Mouse (Mus musculus): ENCODE data around the gene Lsamp.

The Lsamp gene

DNA sequence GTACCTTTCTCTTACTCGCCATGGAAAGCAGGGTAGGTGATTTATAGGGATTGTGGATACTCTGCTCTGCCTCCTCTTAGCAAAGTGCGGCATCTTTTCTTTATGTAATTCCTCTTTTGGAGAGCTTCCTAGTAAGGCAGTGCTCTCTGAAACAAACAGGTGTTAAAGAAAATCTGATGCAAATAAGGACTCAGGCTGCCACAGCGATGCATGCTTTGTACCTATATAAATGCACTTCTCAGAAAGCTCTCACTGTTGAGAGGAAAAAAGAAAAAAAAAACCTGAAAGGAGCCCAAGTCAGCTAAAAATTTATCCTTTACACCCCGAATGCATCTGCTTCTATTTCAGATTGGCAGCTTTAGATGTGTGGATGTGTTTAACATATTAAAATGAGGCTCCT lies 2095.4 kb downstream of the Lsamp start:
- peak; percentile 31 for DNase-seq (ENCODE audit: low spot score)

DNA sequence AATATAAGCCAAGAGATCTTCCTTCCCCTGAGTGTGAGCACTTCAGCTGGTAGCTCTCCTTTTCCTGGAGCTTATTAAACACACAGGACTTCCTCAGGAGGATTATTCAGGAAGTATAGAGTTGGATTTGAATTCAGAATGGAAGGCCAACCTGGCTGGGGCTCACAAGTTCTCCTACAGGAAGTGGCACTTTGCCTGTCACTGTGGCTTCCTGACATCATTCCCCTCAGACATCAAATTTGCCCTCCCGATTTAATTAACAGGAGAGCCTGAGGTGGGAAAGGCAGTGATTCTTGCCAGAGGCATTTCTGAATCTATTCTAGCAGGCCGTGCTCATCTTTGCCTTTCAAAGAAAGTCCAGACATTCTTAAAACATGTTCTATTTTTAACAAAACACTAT lies 2097.4 kb downstream of the Lsamp start:
- DNase-seq (ENCODE audit: low spot score), result no peak

DNA sequence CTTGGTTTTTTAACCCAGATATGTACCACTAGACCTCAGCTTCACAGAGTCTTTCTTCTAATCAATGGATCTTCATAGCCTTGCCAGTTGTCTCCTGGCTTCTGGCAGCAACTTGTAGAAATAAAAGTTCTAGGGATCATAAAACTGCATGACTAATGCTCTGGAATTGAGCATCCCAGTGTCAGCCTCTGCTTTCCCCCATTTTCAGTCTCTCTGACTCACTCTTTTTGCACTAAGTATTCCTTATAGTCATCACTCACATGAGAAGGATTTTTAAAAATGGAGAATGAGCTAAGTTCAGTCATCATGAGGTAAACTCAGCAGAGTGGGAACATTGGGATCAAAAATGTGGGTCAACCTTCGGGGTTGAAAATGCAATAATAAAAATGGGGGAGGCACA lies 2113.3 kb downstream of the Lsamp start:
- no peak for DNase-seq (ENCODE audit: low spot score)

DNA sequence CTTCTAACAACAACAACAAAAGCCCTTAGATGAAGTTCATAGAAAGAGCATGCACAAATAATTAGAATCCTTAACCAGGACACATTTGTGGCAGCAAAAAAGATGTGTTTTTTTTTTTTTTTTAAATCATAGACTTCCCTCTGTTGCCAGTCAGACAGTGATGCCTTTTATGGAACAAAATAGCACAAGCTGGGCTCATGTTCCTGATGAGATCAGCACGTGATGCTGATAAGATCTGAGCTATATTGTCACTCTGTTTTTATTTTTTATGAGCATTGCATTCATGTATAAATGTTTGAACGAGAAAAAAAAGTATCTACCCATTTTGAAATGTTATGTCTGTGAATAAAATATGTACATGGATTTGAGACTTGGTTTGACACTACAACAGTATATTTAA lies 2118.0 kb downstream of the Lsamp start:
- no peak for DNase-seq (ENCODE audit: low spot score)

DNA sequence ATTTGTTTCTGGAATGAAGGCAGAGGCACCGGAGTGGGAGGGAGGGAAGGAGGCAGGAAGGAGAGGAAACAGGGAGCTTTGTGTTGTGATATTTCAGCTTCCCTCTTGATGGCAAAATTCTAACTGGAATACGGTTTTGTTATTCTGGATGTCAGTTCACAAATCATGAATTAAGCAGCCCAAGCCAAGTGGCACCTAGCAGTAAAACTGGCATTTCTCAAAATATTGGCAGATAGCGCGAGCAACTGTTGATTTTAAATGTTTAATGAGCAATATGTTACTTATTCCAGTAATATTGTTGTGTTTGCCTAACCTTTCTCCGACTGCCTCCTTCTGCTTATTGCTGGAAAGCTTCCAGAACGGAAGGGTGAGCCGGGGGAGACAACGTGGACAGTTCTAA lies 2118.5 kb downstream of the Lsamp start:
- no peak for DNase-seq (ENCODE audit: low spot score)

DNA sequence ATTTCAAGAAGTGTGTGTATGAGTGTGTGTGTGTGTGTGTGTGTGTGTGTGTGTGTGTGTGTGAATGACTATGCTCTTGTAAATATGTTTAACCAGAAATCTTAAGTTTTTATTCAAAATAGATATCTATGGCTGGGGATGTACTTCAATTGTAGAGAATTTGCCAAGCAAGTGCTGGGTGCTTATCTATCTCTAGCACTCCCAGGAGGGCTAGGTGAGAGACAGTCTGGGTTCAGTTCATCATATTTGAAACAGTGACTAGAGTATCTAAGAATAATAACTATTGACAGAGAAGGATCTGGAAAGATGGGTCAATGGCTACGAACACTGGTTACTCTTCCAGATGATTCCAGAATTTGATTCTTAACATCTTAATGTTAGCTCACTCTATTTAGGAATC lies 2128.1 kb downstream of the Lsamp start:
- DNase-seq (ENCODE audit: low spot score), result no peak

DNA sequence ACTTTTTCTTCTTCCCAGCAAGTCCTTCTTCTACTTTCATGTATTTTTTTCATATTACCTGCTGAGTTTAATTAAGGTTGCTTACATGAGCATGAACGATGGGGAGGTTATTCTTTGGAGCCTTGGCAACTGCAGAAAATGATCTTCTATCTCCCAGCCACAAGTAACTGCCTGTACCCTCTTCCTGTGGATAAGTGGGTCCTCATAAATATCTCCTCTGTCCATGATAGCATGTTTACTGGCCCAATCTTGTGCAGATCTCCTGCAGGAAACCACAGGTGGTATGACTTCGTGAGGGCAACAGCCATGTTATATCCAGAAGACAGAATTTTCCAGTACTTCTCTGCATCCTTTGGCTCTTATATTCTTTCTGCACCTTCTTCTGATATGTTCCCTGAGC lies 2129.1 kb downstream of the Lsamp start:
- no peak for DNase-seq (ENCODE audit: low spot score)

DNA sequence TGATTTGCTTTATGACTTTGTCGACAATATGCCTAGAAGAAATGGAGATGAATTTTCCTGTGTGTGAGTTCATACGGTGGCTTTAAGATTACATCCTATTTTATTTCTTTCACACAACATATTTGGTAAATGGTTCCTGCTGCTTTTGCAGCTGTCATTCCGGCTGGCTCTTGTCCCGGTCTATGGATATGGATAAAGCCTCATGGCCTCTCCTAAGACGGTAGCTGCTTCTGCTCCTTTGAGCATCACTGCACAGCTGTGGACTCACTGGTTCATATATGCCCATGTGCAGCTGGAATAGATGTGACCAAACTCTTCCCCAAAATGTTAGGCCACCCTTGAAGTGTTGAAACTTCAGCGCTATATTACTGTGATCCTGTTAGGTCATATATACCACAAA lies 2137.6 kb downstream of the Lsamp start:
- DNase-seq (ENCODE audit: low spot score), result no peak

DNA sequence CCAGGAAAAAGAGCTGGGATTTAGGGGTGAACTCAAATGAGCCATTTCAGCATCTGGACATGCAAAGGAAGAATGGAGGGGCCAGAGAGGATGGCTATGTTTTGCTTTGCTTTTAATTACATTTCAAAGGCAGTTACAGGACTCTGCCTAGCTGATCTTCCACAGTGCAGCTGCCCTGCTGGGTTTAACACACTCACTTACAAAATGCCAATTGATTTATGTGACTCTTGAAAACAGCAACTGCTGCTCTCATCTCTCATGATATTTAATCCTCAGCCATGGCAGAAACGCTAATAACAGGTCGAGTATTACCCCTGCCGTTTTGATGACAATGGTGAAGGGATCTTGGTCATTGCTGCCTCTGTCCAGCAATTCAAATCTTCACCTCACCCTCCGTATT lies 2139.7 kb downstream of the Lsamp start:
- DNase-seq (ENCODE audit: low spot score), result no peak

DNA sequence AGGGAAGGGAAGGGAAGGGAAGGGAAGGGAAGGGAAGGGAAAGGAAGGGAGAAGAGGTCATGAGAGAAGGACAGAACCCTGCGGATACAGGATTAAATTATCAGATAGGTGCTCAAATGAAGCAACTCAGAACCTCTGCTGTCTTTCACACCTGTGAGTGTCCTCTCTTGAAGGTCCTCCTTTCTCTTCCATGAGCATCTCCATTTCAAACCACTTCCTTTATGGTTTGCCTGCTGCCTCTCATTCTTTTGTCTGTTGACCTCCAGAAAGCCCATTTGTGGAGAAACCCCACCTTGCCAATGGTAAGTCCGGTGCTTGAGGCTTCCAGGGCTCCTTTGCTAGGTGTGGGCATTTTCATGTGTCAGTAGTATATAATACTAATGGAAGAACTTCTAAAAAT lies 2141.9 kb downstream of the Lsamp start:
- no peak for DNase-seq (ENCODE audit: low spot score)

DNA sequence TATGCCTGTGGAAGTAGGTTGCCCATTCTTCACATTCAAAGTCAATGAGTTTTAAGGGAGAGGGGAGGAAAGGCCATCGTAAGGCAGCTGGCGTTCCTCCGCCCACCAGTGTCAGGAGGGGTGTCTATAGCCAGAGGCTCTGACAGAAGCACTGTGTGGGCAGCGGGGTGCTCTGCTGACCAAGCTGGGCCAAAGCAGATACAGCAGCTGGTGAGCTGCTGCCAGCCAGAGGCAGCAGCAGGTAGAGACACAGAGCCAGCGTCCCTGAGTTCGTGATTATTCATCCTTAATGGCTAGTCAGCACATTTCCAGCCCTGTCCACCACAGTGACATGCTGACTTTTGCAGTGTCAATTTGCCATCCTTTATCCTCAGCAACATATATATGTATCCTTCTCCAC lies 2163.0 kb downstream of the Lsamp start:
- no peak for DNase-seq (ENCODE audit: low spot score)

DNA sequence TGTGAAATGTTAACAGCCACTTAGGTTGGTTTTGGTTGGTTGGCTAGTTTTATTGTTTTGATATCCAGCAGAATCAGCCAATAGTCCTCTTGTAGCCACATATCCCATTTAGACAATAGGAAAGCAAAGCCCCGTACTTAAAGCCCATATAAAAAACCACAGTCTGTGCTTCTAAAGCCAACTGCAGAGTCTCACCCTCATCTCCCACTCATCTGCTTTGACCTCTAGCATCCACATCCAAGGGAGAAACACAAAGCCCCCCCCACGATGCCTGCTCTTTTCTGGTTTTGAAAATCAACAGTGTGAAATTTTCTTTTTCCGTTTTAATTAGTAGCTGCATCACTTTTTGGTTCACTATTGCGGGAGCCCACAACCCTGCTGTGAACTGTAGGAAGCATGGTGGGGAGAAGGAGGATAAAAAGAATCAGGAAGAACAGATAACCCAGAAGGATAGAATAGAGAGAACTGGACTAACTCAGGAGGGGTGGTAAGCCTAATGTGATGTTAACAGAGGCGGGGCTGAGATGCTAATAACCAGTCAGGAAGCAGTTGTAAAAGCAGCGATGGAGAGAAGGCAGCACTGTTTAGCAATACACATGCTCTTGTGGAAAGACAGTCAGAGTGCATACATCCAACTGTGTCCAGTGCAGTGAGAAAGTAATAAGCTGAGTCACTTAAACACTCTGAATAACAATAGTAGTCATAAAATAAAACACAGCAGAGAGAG lies 2165.2 kb downstream of the Lsamp start:
- no peak for DNase-seq (ENCODE audit: low spot score)

DNA sequence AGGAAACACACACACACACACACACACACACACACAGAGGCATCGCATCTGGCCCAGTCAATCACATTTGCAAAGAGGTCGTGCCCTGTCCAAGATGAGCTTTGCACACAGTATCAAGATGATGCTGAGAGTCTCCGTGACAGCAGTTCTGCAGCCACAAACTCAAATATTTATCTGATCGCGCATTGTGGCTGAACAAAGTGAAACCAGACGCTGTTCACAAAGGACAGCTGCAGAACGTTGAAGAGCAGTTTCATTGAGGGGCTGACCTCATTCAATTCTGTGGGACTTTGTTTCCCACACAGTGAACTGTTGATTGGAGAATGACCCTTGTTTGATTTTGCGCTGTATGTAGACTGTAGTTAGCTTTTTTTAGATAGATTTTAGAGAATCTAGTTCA lies 2168.5 kb downstream of the Lsamp start:
- no peak for DNase-seq (ENCODE audit: low spot score)

DNA sequence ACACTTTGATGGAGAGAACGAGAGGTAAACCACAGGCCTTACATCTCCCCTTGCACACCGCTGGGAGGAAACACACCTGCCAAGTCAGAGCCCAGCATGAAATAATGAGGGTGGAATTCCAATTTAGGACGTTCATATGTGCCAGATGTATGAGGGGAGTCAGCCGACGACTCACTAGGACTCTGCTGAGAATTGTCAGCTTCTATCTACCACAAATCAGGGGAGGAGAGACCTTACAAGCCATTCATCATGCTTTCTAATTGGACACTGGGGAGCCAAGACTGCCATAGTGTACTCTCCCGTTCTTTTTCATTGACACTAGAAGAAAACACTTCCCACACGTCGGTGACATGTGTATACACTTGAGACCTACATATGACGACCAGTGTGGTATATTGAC lies 2173.7 kb downstream of the Lsamp start:
- DNase-seq (ENCODE audit: low spot score), result no peak

DNA sequence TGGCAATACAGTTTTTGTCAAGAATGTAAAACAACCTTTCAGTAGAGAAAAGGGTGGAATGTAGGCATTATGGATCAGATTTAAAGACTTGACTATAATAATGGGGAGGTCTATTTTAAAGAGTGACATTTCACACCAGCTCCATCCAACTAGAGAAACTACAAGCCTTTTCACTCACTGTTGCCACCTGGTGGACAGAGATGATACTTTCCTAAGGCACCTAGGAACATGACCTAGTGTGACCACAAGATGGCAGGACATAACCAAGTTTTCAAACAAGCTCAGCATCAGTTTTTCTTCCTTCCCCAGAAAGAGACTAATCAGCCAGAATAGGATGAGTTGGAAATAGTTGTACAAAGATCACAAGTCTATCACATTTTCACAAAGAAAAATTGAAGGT lies 2180.8 kb downstream of the Lsamp start:
- DNase-seq (ENCODE audit: low spot score), result peak; percentile 87

DNA sequence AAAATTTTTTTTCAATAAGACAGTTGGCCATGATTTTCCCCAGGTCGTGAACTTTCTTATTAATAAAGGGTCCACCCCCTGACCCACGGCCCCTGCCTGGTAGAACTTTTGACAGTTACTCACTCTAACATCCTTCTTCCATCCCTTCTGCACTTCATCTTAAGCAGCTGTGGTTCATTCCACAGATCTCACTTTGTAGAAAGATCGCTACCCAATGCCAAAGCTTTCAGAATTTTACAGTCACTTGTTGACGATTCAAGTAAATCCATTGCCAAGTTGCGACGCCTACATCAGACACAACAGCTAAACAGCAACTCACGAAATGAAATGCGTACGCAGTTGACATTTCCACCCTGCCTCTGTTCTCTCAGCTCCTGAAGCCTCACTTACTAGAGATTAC lies 2184.1 kb downstream of the Lsamp start:
- DNase-seq (ENCODE audit: low spot score), result no peak

DNA sequence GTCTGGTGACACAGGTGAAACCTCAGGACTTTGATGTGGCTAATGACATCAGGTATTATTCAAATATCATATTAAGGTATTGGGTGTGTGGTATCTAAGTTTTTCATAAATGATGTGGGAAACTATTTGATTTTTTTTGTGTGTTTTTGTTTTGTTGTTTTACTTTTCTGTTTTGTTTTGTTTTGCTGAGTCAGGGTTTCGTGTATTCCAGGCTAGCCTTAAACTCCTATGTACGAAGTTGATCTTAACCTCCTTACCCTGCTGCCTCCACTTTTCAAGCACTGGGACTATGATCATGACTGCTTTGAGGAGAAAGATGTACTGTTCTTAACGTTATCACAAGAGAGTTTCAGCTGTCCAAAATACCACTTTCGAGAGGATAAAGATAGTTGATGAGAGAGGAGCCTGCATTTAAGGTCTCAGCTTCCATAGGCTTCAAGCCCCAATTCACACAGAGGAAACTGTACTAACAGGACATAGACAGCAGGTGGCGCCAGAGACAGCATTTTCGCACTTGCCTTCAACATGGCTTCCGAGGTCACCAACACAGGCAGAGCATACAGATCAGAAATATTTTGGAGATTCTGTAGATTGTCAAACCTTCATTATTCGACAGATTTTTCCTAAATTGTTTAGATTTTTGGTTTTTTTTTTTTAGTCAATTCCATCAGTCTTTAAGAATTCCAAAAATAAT lies 2185.4 kb downstream of the Lsamp start:
- DNase-seq (ENCODE audit: low spot score), result peak; percentile 64

DNA sequence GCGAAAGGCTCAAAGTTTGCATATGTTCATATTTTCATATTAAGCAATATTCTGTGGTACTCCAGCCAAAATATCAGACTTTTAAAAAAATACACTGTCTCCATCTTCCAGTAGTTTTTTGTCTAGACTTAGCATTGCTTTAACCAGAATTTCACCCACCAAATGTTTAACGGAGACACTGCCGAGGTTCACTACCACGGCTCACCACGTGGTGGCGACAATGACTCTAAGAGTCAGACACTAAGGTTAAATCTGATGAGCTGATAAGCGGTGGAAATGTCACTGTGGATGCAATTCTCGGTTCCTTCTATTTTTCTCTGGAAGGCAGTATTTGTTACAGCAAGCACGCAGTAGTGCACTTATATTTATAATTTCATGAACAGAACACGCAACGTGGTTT lies 2188.3 kb downstream of the Lsamp start:
- DNase-seq (ENCODE audit: low spot score), result peak; percentile 75

DNA sequence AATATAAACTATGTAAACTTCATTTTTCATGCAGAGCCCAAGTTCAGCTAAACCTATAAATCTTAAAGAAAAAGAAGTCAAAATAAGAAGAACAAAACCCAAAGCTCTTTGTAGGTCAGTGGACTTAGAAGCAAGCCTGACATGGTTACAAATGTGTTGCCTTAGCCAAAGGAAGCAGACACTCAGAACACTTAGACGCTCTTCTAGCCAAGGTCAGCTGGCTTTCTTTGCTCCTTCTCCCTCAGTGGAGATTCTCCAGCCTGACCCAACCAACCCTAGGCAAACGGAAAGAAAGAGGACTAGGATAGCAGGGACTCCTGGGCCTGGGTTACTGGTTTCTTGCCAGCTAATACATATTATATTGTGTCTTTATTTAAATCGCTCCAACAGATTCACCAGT lies 2194.7 kb downstream of the Lsamp start:
- no peak for DNase-seq (ENCODE audit: low spot score)

DNA sequence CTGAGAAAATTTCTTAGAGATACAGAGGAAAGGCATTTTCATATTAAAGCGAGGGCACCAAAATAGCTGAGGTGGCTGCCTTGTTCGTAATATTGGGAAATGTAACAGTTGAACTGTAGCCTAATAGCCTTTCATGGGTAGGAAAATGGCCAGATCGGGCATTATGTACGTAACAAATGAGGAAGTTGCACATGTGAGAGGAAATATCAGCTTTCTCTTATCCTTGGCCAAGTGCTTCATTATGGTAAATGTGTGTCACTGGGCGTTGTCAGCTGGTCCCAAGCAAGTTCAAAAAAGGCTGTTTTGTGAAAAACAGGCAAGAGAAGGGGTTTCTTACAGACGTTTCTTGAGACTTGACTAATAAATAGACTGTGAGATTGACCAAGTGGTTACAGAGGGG lies 2195.9 kb downstream of the Lsamp start:
- no peak for DNase-seq (ENCODE audit: low spot score)

DNA sequence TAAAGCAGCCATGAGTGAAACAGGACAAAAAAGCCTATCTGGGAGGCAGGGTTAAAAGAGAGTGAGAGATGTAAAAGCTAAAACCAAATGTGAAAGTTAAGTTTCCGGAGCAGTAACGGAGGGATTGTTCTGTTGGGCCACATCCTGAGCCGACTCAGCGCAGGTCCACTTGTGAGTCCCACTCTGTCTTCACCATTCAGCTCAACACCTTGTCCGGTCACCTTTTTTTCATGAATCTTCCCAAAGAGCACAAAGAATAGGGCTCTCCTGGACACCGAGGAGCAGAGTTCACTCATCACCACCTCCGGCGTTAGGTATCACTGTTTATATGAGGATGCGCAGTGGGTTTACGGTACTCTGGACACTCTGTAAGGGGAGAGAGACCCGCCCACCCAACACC lies 2196.3 kb downstream of the Lsamp start:
- DNase-seq (ENCODE audit: low spot score), result no peak

DNA sequence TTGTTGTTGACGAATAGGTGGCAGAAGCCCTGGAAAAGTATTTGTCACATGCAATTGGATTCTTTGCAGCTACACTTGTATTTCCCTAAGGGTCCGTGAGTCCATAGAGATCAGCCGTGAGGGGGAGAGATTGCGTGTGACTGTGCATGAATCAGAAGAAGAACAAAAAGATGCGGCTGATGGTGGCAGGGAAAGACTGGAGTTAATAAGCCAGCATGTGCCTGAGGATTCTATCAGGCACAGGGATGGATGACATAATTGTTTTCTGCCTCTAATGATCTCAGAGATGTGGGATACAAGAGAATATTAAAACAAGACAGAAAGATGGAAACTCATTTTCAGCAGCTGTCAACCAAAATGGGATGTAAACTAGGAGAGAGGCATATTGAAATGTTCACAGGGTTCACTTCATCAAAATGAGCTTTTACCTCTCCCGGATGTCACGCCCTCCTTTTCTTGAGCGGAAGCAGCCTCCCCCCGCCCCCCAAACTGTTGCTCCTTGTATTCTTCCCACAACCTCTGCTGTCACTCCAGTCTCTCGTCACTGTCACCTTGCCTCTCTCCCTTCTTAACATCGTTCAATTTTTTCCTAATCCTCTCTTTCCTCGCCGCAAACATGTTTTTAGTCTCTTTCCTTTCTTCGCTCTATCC lies 2205.4 kb downstream of the Lsamp start:
- no peak for DNase-seq (ENCODE audit: low spot score)
